Mouse (Mus musculus) monocyte, adult 2 months (primary cell): ENCODE measurements around the gene Prkcsh.

Experiments used
- DNase-seq, 2 experiments: peaks; one replicate each; pipeline ENCODE4 v3.0.0; 2022; ENCODE audit warnings: low spot score in 2 of 2, low read depth in 1 of 2

Gene Prkcsh

DNA sequence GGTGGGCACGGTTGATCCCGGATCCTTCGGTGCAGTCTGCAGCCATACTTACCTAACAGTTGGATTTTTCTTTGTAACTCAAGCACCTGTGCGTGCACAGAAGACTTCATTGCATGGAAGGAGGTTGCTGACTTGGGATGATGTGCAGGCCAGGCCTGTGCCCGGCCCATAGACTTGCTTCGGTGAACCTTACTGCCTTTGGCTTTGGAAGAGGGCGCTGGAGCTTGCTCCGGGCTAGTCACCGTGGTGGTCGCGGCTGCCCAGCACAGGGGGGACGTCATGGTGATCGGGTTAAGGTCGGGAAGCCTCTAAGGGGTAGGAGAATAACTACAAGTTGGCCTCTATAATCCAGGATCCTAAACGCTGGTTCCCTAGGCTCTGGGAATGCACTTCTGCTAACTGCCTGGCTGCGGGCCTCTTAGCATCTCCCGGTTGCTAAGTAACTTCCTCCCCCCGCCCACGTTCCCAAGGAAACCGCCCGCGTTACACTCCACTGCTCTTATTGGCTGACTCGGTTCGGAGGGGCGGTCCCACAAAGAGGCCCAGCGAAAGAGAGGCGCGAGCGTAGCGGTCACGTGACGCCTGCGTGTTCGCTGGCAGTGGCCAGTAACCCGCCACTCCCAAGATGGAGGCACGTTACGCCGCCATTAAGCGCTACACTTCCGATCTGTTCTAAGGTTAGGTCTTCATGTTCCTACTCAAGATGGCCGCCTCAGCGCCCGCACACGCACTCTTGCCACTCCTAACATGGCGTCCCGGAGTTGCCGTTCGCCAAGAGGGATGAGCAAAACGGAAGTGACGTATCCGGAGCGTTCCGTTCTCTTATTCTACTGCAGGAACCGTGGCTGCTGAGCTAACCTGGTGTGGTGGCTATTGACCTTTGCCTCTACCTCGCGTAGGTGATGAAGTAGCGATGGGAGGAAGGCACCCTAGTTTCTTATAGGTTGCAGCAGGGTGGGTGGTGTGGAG lies at the start of gene Prkcsh, which contains the start of gene Ccdc151:
Gene Prkcsh (plus strand): TSS at position 613 of the 969 bp plus-strand sequence.
Gene Ccdc151 (minus strand): TSS at position 441 of the 969 bp plus-strand sequence.
- DNase-seq = peak; percentile 99 to 100

DNA sequence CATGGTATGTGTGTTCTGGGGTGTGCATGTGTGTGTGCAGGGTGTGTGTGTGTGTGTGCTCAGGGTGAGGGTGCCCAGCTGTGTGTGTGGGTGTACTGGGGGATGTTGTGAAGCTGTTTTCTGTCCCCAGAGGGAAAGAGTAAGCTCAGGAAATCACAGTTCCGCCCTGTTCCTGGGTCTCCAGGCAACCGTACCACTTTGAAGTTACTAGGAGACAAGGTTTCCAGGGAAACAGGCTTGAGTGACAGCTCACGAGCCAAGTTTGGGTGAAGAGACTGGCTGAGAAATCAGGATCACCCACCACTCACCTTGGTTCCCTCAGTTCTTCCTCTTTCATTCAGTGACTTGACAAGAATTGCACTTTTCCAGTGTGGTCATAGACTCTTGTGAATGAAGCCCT lies 49.0 kb upstream of the Prkcsh start:
- no peak for DNase-seq

DNA sequence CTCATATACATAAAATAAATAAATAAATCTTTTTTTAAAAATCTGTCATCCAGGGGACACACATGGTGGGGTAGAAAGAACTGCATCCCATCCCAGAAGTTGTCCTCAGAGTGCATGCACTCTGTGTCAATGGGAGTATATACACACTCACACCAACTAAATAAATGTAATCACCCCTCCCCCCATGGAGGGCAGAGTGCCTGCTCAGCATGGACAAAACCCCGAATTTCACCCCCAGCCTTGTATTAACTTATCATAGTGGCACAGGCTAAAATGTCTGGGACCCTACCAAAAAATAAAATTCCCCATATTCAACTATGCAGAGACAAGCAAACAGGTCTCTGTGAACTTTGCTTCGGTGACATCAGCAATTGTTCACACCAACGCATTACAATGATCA lies 48.0 kb upstream of the Prkcsh start:
- no peak for DNase-seq

DNA sequence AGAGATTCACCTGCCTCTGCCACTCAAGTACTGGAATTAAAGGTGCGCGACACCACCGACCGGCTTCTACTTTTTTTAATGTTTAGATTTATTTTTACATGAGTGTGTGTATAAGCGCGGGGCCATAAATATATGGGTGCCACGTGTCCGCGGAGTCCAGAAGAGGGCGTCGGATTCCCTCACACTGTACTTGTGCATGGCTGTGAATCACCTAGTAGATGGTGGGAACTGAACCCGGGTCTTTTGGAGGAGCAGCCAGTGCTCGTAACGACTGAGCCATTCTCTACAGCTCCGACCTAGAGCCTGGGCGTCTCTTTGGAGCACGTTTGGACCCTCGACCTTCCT lies 47.4 kb upstream of the Prkcsh start:
- DNase-seq = no peak

DNA sequence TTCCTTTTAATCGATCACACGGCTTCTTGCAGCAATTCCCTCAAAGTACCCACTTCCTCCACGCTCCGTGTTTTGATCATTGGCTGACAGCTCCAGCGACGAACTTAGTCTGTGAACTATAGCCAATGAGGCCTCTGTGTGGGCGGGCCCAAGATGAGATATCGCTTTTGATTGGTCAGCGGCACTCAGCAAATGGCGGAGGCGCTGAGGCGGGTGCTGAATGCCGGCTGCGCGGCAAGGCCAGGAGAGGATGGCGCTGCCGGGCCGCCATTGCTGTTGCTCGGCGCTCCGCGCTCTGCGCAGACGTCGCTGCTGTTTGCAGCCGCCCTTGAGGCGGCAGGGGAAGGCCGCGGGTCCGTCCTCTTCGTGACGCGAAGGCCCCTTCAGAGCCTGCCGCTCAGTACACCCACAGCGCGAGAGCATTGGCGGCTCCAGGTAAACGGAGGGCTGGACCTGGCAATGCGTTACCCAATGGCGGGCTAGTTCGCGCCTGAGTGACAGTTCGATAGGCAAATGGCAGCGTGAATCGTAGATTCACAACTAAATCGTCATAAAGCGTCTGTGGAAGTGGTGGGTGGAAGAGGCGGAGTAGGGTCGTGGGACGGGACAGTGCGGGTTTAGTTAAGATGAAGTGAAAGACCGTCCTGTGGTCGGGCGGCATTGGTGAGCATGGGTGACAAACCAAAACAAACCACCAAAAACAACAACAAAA lies 46.9 kb upstream of the Prkcsh start, which contains the start of gene Swsap1:
Gene Swsap1 (plus strand): TSS at position 186 of the 712 bp plus-strand sequence.
- peak; percentile 96 to 97 for DNase-seq

DNA sequence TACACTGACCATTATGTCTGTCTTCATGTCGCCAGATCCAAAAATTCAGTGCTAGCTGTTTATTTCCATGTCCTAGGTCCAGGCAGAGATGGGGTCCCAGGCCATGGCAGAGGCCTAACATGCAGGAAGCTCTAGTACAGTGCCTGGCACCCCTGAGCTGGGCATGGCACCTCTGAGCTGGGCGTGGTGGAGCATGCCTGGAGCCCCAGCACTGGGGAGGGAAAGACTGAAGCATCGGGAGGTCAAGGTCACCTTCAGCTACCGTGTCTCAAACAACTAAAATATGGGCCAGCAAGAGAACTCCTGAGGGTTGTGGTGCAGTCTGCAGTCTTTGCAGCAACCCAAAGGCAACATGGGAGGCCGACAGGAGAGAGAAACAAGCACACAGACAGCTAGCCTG lies 44.2 kb upstream of the Prkcsh start:
- no peak for DNase-seq

DNA sequence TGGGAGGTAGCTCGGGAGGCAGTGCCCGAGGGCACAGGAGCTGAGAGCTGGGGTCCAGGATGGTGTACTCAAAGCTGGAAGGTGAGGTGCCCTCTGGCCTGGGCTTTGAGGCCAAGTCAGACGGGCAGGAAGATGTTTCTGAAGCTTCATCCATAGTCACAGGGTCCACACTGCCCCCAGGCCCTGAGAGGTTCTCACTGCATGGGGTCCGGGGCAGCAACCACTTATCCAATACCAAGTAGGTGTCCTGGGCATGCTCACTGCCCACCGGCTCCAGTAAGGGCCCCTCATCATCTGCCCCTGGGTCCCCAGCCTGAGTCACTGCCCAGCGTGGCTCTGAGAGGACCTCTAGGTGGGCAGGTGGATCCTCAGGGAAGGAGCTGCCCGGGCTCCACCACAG lies 43.4 kb upstream of the Prkcsh start:
- DNase-seq = no peak

DNA sequence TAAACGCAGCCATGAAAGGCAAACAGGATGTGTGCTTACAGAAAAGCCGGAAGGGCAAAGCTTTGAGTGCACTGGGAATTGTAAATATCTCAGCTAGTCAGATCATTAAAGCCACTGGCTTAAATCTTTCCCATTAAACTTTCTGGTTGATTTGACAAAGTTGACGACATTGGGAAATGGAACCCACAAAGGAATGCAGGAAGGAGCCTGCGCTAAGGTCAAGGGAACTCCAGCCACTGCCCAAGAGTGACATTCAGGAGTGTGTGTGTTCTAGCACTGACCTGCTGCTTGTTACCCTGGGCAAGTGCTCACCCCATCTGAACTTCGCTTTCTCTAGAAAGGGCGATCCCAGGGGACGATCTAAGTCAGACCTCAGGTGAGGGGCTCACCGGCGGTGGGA lies 42.5 kb upstream of the Prkcsh start:
- no peak for DNase-seq

DNA sequence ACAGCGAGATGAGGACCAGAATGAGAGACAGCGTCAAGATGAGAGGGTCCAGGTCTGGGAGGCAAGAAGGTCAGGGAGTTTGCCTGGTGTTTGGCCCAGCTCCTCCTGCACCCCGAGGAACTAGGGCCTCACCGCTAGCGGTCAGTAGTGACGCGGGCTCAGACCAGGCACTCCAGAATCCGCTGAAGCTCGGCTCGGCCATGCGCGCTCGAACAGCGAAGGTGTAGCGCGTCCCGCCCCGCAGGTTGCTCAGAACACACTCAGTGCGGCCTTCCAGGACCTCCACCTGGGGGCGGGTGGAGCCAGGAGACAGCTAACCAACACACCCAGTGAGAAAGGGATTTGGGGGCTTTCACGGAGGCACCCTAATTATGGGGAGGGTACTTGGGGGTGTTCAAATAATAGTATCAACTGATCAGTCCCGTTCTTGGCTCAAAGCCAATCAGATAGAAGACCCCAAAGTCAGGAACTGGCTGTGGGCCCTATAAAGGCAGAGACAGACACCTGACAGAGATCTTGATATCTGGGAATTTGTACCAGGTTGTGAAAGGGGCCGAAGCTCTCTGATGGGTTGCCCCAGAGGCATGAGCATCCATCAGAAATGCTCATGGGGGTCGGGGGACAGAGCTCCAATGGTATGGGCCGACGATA lies 41.9 kb upstream of the Prkcsh start:
- DNase-seq = no peak

DNA sequence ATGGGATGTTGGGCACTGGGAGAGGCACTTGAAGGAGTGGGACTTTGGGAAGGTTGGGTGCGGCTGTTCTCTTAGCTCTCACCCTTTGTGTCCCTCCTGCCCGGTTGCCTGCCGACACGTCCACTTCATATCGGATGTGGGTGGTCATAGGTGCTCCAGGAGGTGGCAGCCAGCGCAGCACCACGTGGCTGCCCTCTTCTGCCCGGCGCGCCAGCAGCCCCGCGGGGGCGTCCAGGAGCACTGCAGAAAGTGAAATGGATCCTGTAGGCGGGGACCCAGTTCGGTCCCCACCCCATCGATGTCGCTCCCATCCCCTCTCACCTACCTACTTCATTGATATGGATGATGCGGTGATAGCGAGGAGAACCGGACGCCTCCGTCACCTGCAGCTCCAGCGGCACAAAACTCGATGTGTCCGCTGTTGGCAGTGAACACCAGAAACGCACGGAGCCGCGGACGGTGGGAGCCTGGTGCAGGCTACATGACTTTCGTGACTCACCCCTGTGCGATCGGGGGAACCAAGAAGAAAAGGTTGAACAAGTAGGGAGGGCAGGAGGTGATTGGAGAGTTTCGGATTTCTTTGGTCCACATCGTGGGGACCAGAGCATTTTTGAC lies 41.1 kb upstream of the Prkcsh start:
- DNase-seq = no peak

DNA sequence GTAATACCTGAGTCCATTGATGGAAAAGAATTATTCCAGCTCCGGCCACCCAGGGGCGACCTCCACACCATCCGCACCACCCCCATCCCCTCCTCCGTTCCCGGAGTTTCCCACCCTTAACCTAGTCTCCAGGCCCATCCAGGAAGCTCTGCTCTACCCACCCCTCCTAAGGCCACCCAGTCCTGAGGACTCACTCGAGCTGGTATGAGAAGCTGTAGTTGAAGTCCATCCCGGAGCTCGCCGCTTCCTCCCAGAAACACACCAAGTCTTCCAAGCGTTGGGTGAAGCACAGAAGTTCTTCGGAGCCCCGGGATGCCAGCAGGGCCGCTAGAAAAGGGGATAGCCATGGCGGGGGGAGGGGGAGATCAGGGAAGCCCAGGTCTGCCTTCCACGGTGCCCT lies 40.6 kb upstream of the Prkcsh start:
- DNase-seq = no peak

DNA sequence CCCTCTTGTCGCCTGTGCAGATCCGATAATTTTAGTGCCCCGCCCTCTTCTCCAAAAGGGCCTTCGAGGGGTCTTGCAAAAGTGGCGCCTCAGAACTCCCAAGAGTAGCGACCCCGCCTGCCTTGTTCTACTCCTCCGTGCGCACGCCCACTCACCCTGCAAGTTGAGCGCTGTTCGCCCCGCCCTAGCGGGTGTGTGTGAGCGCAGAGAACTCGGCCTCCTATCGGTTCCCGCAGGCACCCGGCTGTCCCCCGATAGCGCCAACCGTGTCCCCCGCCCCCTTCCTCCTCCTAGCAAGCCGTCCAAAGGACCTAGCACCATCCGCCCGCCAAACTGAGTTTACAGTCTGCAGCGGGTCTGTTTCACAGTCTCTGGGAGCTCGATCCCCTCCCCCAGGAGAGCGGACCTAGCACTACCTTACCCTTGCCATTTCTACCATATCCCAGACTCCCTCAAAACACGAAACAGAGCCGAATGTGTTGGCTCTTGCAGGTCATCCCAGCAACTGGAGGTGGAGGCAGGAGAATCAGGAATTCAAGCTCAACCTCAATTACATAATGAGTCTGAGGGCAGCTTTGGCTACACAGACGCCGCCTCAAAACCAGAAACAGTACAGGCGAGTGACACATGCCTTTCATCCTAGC lies 40.1 kb upstream of the Prkcsh start:
- no peak for DNase-seq

DNA sequence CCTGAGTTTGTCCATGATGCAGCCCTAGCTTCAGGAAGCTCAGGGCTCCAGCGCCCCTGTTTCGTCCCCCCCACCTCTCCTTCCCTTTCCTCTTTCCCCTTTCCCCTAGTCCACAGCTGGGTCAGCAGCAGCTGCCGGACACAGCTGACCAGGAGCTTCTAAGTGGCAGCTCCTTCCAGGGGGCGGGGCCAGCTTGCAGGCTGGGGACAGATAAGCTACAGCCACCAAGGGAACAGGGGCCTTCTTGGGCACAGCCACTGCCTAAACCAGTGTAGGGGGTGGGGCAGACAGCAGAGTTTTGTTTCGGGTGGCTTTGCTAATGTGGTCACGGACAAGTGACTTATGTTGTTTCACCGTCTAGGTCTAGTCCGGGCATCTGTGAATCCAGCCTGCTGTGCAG lies 39.2 kb upstream of the Prkcsh start, which contains the start of gene Epor:
Gene Epor (minus strand): TSS at position 90 of the 400 bp plus-strand sequence.
- DNase-seq = no peak

DNA sequence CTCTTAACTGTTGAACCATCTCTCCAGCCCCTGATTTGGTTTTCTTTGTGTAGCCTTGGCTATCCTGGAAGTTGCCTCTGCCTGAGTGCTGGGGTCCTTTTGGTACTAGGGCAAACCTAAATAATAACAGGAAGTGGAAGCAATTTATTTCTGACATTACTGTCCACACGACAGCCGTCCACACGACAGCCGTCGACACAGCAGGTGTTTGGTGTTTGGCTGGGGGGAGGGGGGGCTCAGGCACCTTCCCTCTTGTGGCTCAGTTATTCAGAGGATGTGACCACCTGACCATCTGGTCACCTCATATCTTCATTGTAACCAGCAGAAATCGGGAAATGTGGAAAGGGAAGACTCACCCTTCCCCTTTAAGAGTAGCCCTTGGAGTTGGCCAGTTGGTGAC lies 33.7 kb upstream of the Prkcsh start:
- DNase-seq = no peak

DNA sequence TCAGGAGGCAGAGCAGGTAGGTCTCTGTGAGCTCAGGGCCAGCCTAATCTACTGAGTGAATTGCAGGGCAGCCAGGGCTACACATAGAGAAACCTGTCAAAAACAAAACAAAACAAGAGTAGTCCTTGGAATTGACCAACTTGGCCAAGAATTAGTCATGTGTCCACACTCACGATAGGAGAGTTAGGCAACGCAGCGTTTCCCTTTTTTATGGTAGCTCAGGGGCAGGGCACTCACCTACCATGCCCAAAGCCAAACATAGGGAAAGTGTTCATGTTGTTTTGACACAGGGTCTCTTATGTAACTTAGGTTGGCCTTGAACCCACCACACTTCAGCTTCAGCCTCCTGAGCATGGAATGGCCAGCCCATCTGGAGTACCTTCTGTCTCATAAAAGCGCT lies 33.3 kb upstream of the Prkcsh start:
- no peak for DNase-seq

DNA sequence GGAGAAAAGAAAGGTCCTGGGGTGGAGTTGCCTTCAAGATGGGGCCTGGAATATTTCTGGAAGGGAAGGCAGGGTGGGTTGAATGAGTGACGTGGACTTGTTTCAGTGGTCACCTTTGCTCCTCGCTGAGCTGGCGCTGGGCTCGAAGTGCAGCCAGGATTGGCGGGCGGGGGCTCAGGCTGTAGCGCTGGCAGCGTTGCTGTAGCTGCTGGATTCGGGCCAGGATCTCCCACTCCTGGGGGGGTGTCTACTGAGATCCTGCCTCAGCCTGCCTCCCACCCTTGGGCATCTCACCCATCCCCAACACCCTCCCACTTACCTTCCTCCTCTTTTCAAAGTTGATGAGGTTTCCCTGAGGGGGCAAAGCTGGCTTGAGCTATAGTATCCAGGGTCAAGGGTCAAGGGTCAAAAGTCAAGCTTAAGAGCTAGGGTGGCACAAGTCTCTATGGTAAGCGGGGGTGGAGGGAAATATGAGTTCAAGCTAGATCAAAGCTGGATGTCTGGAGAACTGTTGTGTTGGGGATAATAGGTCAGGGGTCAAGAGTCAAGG lies 25.9 kb upstream of the Prkcsh start:
- no peak for DNase-seq

DNA sequence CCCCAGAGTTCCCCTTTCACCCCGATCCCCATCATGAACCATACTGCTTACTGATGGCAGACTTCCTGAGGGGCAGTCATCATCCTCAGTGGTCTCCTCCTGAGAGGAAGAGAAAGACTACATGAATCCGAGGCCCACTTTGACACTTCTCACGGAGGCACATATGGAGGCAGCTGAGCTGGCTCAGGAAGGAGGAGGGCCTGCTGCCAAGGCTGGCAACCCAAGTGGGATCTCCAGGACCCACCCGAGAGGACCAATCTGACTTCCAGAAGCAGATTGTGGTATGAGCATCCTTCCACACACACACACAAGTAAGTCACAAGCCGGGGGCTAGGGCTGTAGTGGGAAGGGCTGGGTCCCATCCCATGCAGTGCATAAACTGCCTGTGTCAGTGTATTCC lies 25.3 kb upstream of the Prkcsh start:
- no peak for DNase-seq

DNA sequence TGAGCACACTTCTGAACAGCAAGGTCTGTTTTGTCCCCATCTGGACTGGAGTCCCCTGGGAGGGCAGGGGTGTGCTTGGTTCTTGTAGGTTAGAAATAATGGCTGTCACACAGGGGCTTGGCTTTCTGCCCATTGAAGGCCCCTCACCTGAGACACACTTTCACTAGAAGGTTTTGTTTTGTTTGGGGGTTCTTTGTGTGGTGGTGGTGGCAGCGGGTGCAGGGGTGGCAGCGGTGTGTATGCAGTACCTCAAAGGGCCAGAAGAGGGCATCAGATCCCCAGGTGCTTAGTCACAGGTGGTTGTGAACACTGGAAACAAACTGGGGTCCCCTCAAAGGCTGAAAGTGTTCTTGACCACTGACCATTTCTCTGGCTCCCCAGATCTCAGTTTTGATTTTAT lies 24.6 kb upstream of the Prkcsh start:
- DNase-seq = no peak

DNA sequence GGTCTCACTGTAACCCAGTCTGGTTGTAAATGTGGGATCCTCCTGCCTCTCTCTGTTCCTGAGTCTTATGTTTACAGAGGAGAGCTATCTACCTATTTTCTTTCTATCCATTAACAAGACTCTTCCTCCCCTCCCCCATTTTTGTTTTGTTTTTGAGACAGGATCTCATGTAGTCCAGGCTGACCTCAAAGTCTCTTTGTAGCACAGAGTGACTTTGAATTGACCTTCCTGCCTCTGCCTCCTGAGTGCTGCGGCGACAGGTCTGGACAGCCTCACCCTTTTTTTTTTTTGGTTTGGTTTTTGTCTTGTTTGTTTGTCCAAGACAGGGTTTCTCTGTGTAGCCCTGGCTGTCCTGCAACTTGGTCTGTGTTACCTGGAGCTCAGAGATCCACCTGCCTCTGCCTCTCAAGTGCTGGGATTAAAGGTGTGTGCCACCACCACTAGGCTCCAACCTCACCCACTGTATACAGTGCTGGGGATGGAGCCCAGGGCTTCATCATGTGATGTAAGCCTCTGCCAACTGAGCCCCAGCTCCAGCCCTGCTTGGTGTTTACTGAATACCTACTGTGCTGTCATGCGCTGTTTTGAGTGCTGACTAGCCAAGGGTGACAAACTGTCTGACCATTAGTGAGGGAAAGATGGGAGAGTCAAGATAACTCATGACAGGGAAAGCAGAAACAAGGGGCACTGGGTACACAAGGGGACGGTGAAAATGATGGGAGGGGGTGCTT lies 24.0 kb upstream of the Prkcsh start:
- DNase-seq = no peak

DNA sequence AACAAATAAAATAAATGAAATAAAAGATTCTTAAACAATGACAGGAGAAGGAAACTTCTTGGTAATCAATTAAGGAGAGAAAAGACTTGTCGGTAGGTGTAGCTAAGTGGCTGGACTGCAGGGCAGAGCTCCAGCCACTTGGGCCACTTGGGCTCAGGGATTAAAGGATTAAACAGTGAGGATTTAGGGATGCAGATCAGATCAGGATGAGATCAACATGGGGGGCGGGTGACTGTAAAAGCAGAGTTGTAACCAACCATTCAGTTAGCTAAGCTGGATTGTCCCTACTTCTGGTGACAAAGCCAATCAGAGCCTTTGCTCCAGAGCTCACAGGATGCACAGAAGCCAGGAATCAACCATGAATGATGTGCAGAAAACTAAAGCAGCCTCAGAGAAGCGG lies 18.7 kb upstream of the Prkcsh start:
- no peak for DNase-seq
